Mouse (Mus musculus) liver, adult 10 weeks (tissue): ENCODE measurements around the gene Ldhal6b. TPM values are rescaled to one million over a fixed set of nuclear protein-coding genes. Genes with fewer than 3 reads are reported as not detected.

Experiments
- polyA plus RNA-seq: library from polyadenylated mRNA; stranded (reverse); fragments of 350-450 nt; fragmentation: Illumina TruSeq; extraction: RNeasy Lipid Tissue Mini Kit (QIAGEN cat#74804); gene quantifications from one replicate; pipeline ENCODE4 v1.2.3, GENCODE M21; 2014; ENCODE audit warnings: low read depth, low replicate concordance

The Ldhal6b gene
- not detected for polyA plus RNA-seq

DNA sequence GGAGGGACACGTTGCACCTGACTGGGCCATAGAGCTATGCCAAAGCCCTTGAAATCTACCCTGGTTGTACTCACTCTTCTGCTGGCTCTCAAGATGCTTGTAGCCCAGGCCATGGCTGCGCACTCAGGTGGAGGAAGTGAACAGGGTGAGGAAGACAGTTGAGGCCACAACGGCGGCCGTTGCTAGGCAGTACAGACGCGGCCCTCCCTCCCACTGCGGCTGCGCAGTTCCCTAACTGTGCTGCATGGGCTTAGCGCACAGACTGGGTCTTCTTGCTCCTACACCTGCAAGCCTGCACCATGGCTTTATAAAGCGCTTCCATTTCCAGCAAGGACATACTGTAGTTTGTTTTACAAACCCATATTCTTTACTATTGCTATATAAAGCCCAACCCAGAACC lies at the start of gene Ldhal6b:
Gene Ldhal6b, minus strand, starts transcription at position 223 of the 400 bp plus-strand sequence.

DNA sequence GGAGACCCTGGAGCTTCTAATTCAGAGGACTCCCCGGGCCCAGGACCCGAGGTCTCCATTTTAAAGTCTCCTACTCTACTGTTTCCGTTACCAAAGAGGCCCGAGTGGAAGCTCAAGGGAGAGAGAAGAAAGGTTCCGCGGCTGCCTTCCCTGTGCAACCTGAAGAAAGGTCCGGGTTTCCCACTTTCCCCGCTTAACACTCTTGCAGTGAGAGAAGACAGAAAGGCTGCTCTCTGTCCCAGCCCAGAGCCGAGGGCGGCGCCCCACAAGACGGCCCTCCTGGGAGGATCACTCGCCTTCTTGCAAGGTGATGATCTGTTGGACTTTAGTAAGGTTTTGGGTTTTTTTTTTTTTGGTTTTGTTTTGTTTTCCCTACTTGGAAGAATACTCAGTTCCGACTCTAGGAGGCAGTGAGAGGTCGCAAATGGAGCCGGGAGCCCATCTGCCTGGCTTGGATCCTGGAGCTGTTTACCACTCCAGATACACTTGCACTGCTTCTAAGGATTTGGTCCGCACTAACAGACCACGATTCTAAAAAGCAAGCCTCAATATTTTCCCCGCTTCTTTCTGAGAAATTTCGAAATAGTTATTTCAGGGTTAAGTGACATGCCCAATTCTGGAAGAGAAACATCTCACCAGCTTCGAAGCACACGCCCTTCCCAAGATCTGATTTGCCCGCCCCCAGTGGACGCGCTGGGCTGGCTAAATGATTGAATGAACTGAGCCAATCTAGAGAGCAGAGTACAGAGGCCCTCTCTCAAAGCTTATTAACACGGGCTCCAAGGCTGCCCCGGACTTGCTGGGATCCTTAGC lies 21.8 kb upstream of the Ldhal6b start, which contains the start of gene Tmem242:
Gene Tmem242, minus strand, starts transcription at position 101 of the 813 bp plus-strand sequence.

Other genes with a start within 250 kb of the Ldhal6b start
- gene Tmem242, start 21.5 kb upstream of the Ldhal6b start, polyA plus RNA-seq: 17.6 TPM
- 0.64 TPM for gene Zdhhc14, start 73.8 kb upstream of the Ldhal6b start, polyA plus RNA-seq